Mouse (Mus musculus) kidney, adult 11 months (tissue): ENCODE measurements at regions not wholly inside any gene's neighbourhood (a gene's known extent, or its start where the extent isn't known, plus 50 kb on each side); places are given as distances from the start of the nearest gene placed in this dataset.

ENCODE experiments used
- DNase-seq: peaks from one replicate; pipeline ENCODE4 v3.0.0; 2022

- no peak for DNase-seq
Observed at GRCm38 (mm10) chr1:73532316-73532715, 516.6 kb upstream of the Tnp1 start.

GRCm38 (mm10) chr1:73531831-73532230, 516.1 kb upstream of the Tnp1 start:
- no peak for DNase-seq

GRCm38 (mm10) chr1:73530326-73530725, 514.6 kb upstream of the Tnp1 start:
- no peak for DNase-seq

GRCm38 (mm10) chr1:73528623-73529022, 512.9 kb upstream of the Tnp1 start:
- DNase-seq, result no peak

- no peak for DNase-seq
Observed at GRCm38 (mm10) chr1:73516441-73516840, 500.7 kb upstream of the Tnp1 start.

GRCm38 (mm10) chr1:73515781-73516180, 500.1 kb upstream of the Tnp1 start:
- no peak for DNase-seq

GRCm38 (mm10) chr1:73513822-73514221, 498.1 kb upstream of the Tnp1 start:
- DNase-seq, result peak; percentile 71

- peak; percentile 29 for DNase-seq
Observed at GRCm38 (mm10) chr1:73512836-73513235, 497.1 kb upstream of the Tnp1 start.

GRCm38 (mm10) chr1:73507071-73507754, 491.5 kb upstream of the Tnp1 start:
- peak; percentile 53 for DNase-seq

GRCm38 (mm10) chr1:73503611-73504010, 487.9 kb upstream of the Tnp1 start:
- DNase-seq, result no peak

GRCm38 (mm10) chr1:73500671-73501070, 485.0 kb upstream of the Tnp1 start:
- DNase-seq, result no peak

GRCm38 (mm10) chr1:73495971-73496749, 480.5 kb upstream of the Tnp1 start:
- no peak for DNase-seq

- DNase-seq, result no peak
Observed at GRCm38 (mm10) chr1:73481956-73482355, 466.2 kb upstream of the Tnp1 start.

GRCm38 (mm10) chr1:73479349-73479920, 463.7 kb upstream of the Tnp1 start:
- peak; percentile 13 for DNase-seq

GRCm38 (mm10) chr1:73460598-73460997, 444.9 kb upstream of the Tnp1 start:
- no peak for DNase-seq

GRCm38 (mm10) chr1:73459754-73460534, 444.2 kb upstream of the Tnp1 start:
- DNase-seq, result no peak

GRCm38 (mm10) chr1:73457261-73457660, 441.6 kb upstream of the Tnp1 start:
- no peak for DNase-seq

GRCm38 (mm10) chr1:73456359-73457062, 440.8 kb upstream of the Tnp1 start:
- peak; percentile 12 for DNase-seq

GRCm38 (mm10) chr1:73444216-73444890, 428.6 kb upstream of the Tnp1 start:
- DNase-seq, result no peak

- DNase-seq, result no peak
Observed at GRCm38 (mm10) chr1:73438385-73438784, 422.7 kb upstream of the Tnp1 start.

GRCm38 (mm10) chr1:73428101-73428500, 412.4 kb upstream of the Tnp1 start:
- DNase-seq, result no peak

GRCm38 (mm10) chr1:73425049-73425448, 409.3 kb upstream of the Tnp1 start:
- DNase-seq, result no peak
